Mouse (Mus musculus) C2C12 (cell line): ENCODE results near the gene Olfr1245. TPM values are rescaled to one million over a fixed set of nuclear protein-coding genes. Genes with fewer than 3 reads are reported as not detected.

Experiments
- H3K27me3 ChIP-seq: one replicate; pipeline ENCODE4 v1.6.1; 2011; ENCODE audit not compliant: control insufficient read depth, insufficient read depth, insufficient read length
- H3K36me3 ChIP-seq: one replicate; pipeline ENCODE4 v1.6.1; 2011; ENCODE audit not compliant: control insufficient read depth, insufficient read depth
- H3K4me3 ChIP-seq: one replicate; pipeline ENCODE4 v1.5.1; 2011; ENCODE audit warnings: mild to moderate bottlenecking, control low read depth; ENCODE audit not compliant: poor library complexity, insufficient read depth, severe bottlenecking
- H3K79me2 ChIP-seq: one replicate; pipeline ENCODE4 v1.6.1; 2011; ENCODE audit not compliant: control insufficient read depth, insufficient read depth
- H3K79me3 ChIP-seq: one replicate; pipeline ENCODE4 v1.6.1; 2011; ENCODE audit warnings: low read depth, control low read depth
- H3ac ChIP-seq: one replicate; pipeline ENCODE3; 2011; ENCODE audit warnings: low read depth; ENCODE audit not compliant: control insufficient read depth, insufficient read length
- CEBPB ChIP-seq: IDR thresholded peaks from one replicate; pipeline ENCODE4 v1.6.1; 2011; ENCODE audit warnings: low read depth, mild to moderate bottlenecking, control low read depth, moderate library complexity
- CTCF ChIP-seq: IDR thresholded peaks from one replicate; pipeline ENCODE4 v1.5.1; 2011; ENCODE audit not compliant: control insufficient read depth, insufficient read depth, insufficient read length
- FOSL1 ChIP-seq: IDR thresholded peaks from one replicate; pipeline ENCODE4 v1.8.0; 2011; ENCODE audit warnings: mild to moderate bottlenecking, low read length; ENCODE audit not compliant: poor library complexity, insufficient read depth, severe bottlenecking
- MAX ChIP-seq: IDR thresholded peaks from one replicate; pipeline ENCODE4 v1.6.1; 2011; ENCODE audit warnings: mild to moderate bottlenecking, control low read depth
- MYOD1 ChIP-seq: IDR thresholded peaks from one replicate; pipeline ENCODE4 v1.6.1; 2011; ENCODE audit warnings: low read depth; ENCODE audit not compliant: control insufficient read depth, insufficient read length
- MYOG ChIP-seq: IDR thresholded peaks from one replicate; pipeline ENCODE4 v1.6.1; 2011; ENCODE audit not compliant: control insufficient read depth, insufficient read length; ENCODE audit errors: extremely low read depth
- USF1 ChIP-seq: IDR thresholded peaks from one replicate; pipeline ENCODE4 v1.6.1; 2011; ENCODE audit warnings: low read depth, mild to moderate bottlenecking, control low read depth, moderate library complexity
- polyA plus RNA-seq: library from polyadenylated mRNA; unstranded; fragments of >200 nt; fragmentation: generic; extraction: Trizol; gene quantifications from one replicate; pipeline ENCODE4 v1.2.1, GENCODE M21; 2012; ENCODE audit warnings: missing spikeins

The Olfr1245 gene
- polyA plus RNA-seq, 1 experiment = not detected

DNA sequence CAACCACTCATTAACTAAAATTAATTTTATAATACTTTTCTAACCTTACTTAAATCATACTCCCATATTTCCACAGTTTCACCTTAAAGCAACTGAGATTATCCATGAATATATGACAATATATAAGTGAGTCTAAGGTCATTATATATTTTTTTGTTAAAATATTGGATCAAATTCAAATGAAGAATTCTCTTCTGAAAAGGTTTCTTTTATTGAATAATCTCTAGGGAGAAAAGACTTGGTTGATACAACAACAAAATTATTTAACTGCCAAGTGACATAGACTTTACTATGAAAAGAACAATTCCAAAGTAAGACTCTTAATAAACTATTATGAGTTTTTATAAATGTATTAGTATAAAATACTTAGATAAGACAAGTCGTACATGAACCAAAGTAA, 46.9 kb downstream of the Olfr1245 start, which contains the start of gene Olfr1243:
TSS of gene Olfr1243 (minus strand) at position 101 of the 400 bp plus-strand sequence.
- TF ChIP-seq MYOG (no peak), MYOD1 (no peak), CEBPB (no peak), FOSL1 (no peak), USF1 (no peak), MAX (no peak), CTCF (no peak)
- no peak within 1 kb of the TSS for H3ac ChIP-seq
- H3K79me3 ChIP-seq = no peaks in the 10 kb centered on the region
- H3K79me2 ChIP-seq = no peaks in the 10 kb centered on the region
- H3K4me3 ChIP-seq = no peak within 1 kb of the TSS
- no peaks in the 10 kb centered on the region for H3K36me3 ChIP-seq
- no peaks in the 10 kb centered on the region for H3K27me3 ChIP-seq

Other genes starting within 250 kb of the Olfr1245 start
- gene Olfr1232, start 248.8 kb downstream of the Olfr1245 start, polyA plus RNA-seq = not detected
- gene Olfr1233, start 236.0 kb downstream of the Olfr1245 start, polyA plus RNA-seq = not detected
- not detected for gene Olfr1234, start 213.6 kb downstream of the Olfr1245 start, polyA plus RNA-seq
- gene Olfr1238, start 168.8 kb downstream of the Olfr1245 start, polyA plus RNA-seq = not detected
- gene Olfr1239, start 158.0 kb downstream of the Olfr1245 start, polyA plus RNA-seq = not detected
- not detected for gene Olfr1240, start 135.4 kb downstream of the Olfr1245 start, polyA plus RNA-seq
- gene Olfr1241, start 91.3 kb downstream of the Olfr1245 start, polyA plus RNA-seq = not detected
- gene Olfr1242, start 80.1 kb downstream of the Olfr1245 start, polyA plus RNA-seq = not detected
- not detected for gene Olfr1243, start 47.0 kb downstream of the Olfr1245 start, polyA plus RNA-seq
- gene Olfr1246, start 14.7 kb upstream of the Olfr1245 start, polyA plus RNA-seq = not detected
- not detected for gene Olfr1247, start 35.7 kb upstream of the Olfr1245 start, polyA plus RNA-seq
- gene Olfr1248, start 39.8 kb upstream of the Olfr1245 start, polyA plus RNA-seq = not detected
- gene Olfr1249, start 56.5 kb upstream of the Olfr1245 start, polyA plus RNA-seq = not detected
- gene Olfr1250, start 83.0 kb upstream of the Olfr1245 start, polyA plus RNA-seq = 0.04 TPM
- 0.13 TPM for gene Olfr1251, start 93.5 kb upstream of the Olfr1245 start, polyA plus RNA-seq
- not detected for gene Olfr1252, start 146.6 kb upstream of the Olfr1245 start, polyA plus RNA-seq
- not detected for gene Olfr1253, start 178.6 kb upstream of the Olfr1245 start, polyA plus RNA-seq
- not detected for gene Olfr1254, start 215.2 kb upstream of the Olfr1245 start, polyA plus RNA-seq
- gene Olfr1255, start 233.6 kb upstream of the Olfr1245 start, polyA plus RNA-seq = not detected